Mouse (Mus musculus) limb, embryonic 10.5 days (tissue): ENCODE measurements at regions not wholly inside any gene's neighbourhood (a gene's known extent, or its start where the extent isn't known, plus 50 kb on each side); places are given as distances from the start of the nearest gene placed in this dataset.
A peak's percentile ranks its signal among the peaks of the same experiment; 100 is the strongest.
"Not testable (repeated sequence)": the region's sequence is repeated elsewhere in the genome, so short reads cannot be mapped to it uniquely, and the experiment has no call there.

Experiments
- DNase-seq: peaks from one replicate; pipeline ENCODE4 v3.0.0-alpha.2; 2017; ENCODE audit warnings: low spot score
- H3K27ac ChIP-seq: fragments of 300-500 bp; sonication (generic); 2 replicates; pipeline ENCODE4 v1.5.1; 2016; ENCODE audit warnings: mild to moderate bottlenecking
- H3K27me3 ChIP-seq: fragments of 300-500 bp; sonication (generic); 2 replicates; pipeline ENCODE4 v1.6.1; 2016; ENCODE audit warnings: low read depth, mild to moderate bottlenecking; ENCODE audit not compliant: poor library complexity, severe bottlenecking
- H3K36me3 ChIP-seq: fragments of 300-500 bp; sonication (generic); 2 replicates; pipeline ENCODE4 v1.6.1; 2016; ENCODE audit warnings: mild to moderate bottlenecking, moderate library complexity
- H3K4me1 ChIP-seq: fragments of 300-500 bp; sonication (generic); 2 replicates; pipeline ENCODE4 v1.6.1; 2016
- H3K4me3 ChIP-seq: fragments of 300-500 bp; sonication (generic); 2 replicates; pipeline ENCODE4 v1.5.1; 2016; ENCODE audit warnings: mild to moderate bottlenecking, moderate library complexity
- H3K9me3 ChIP-seq: fragments of 300-500 bp; sonication (generic); replicated peaks from 2 replicates; pipeline ENCODE4 v1.6.1; 2016; ENCODE audit warnings: mild to moderate bottlenecking
- WGBS: fragments of 180-500 bp; shearing (Covaris S2); methylation state at CpG from one replicate; pipeline ENCODE4 v1.1.7; 2016; 5-methylcytosine and 5-hydroxymethylcytosine counted together

GRCm38 (mm10) chr12:113701841-113702240, 158.1 kb downstream of the Adam6a start:
- DNase-seq, H3K4me1 ChIP-seq, H3K27me3 ChIP-seq, H3K36me3 ChIP-seq, H3K27ac ChIP-seq, H3K9me3 ChIP-seq, H3K4me3 ChIP-seq: not testable (repeated sequence)
- 60% methylated on average over 5 of the region's 5 CpGs for WGBS

- DNase-seq, result peak; percentile 28
- not testable (repeated sequence) for H3K27me3 ChIP-seq, H3K4me1 ChIP-seq, H3K36me3 ChIP-seq, H3K27ac ChIP-seq, H3K9me3 ChIP-seq, H3K4me3 ChIP-seq
- 0% methylated on average over 1 of the region's 1 CpGs for WGBS
These were observed 172.7 kb downstream of the Adam6a start for GRCm38 (mm10) chr12:113716406-113716805.

- Histone ChIP-seq H3K9me3 (no peaks in the 10 kb centered on the region; the same call in 1 of the 2 replicates), H3K4me3 (no peak overlapping the region), H3K4me1 (no peaks in the 10 kb centered on the region), H3K36me3 (no peaks in the 10 kb centered on the region), H3K27ac (no peak overlapping the region), H3K27me3 (no peaks in the 10 kb centered on the region)
- WGBS, result 67% methylated on average over 4 of the region's 4 CpGs
- no peak for DNase-seq
These were observed 192.1 kb downstream of the Adam6a start for GRCm38 (mm10) chr12:113735847-113736246.

GRCm38 (mm10) chr12:113746277-113746676, 202.6 kb downstream of the Adam6a start:
- Histone ChIP-seq H3K27me3 (no peaks in the 10 kb centered on the region), H3K9me3 (peaks cover 9% of the 10 kb centered on the region; the same call in 1 of the 2 replicates), H3K27ac (no peak overlapping the region), H3K4me1 (no peaks in the 10 kb centered on the region), H3K36me3 (no peaks in the 10 kb centered on the region), H3K4me3 (no peak overlapping the region)
- 67% methylated on average over 1 of the region's 1 CpGs for WGBS
- no peak for DNase-seq

DNA sequence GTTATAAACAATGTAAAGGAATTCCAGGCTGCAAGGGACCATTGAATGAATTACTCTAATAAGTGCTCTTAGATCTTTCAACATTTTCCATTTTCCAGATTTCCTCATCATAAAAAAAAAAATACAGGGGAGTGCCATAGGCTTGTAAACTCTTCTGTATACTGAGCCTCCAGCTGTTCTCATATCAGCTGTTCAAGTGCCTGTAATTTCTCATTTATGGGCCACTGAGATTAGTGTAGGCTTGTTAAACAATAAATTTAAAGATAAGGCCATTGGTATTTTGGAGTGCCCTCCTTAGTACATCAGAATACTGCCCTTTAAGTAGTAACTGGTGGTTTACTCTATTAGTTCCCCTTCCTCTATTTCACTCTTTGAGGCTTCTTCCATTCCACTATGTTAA, 204.3 kb downstream of the Adam6a start:
- Histone ChIP-seq H3K27me3 (no peaks in the 10 kb centered on the region), H3K27ac (no peak overlapping the region), H3K4me1 (no peaks in the 10 kb centered on the region), H3K36me3 (no peaks in the 10 kb centered on the region), H3K4me3 (no peak overlapping the region), H3K9me3 (peaks cover 9% of the 10 kb centered on the region; the same call in 1 of the 2 replicates)
- DNase-seq, result no peak

- no peaks in the 10 kb centered on the region for H3K36me3 ChIP-seq
- H3K4me1 ChIP-seq, result no peaks in the 10 kb centered on the region
- 0 out of 2 replicates have a peak, but pooled peaks cover 3% of the 10 kb centered on the region for H3K9me3 ChIP-seq
- no peak for DNase-seq
- no peaks in the 10 kb centered on the region for H3K27me3 ChIP-seq
- H3K4me3 ChIP-seq, result no peak overlapping the region
- no peak overlapping the region for H3K27ac ChIP-seq
- WGBS, result 75% methylated on average over 1 of the region's 1 CpGs
These were observed 225.9 kb downstream of the Adam6a start for GRCm38 (mm10) chr12:113769587-113769986.

DNA sequence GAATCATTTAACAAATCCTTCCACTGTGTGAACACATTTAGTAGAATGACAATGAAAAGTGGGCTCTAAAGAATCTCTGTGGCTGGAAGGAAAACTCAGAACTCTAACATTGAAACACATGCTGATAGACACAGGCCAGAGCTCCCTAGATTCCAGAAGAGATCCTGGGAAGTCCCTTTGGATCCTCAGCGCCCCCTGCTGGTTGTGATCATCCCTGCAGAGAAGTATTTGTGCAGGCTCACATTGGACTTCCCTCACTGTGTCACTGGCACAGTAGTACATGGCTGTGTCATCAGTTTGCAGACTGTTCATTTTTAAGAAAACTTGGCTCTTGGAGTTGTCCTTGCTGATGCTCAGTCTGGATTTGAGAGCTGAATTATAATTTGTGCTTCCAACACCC, 252.2 kb downstream of the Adam6a start:
- H3K4me3 ChIP-seq, H3K27ac ChIP-seq, H3K9me3 ChIP-seq, H3K27me3 ChIP-seq, H3K36me3 ChIP-seq, H3K4me1 ChIP-seq: not testable (repeated sequence)
- WGBS, result 0% methylated on average over 1 of the region's 1 CpGs
- DNase-seq, result peak; percentile 39

DNA sequence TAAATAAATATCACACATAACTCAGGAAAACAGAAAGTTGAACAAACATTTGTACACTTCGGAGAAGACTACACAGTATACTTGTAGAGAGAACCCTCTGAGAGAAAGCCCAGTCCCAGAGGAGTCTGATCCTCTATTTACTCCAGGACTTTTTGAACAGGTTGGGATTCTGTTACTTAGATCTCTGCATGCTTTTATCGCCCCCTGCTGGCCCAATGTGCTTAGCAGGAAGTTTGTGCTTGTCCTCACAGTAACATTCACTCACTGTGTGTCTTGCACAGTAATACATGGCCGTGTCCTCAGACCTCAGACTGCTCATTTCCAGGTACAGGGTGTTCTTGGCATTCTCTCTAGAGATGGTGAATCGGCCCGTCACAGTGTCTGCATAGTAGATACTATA, 282.7 kb downstream of the Adam6a start:
- WGBS, result 64% methylated on average over 5 of the region's 5 CpGs
- Histone ChIP-seq H3K27me3 (no peaks in the 10 kb centered on the region), H3K4me1 (no peaks in the 10 kb centered on the region), H3K4me3 (no peak overlapping the region), H3K27ac (no peak overlapping the region), H3K36me3 (no peaks in the 10 kb centered on the region), H3K9me3 (no peaks in the 10 kb centered on the region; the same call in 1 of the 2 replicates)
- no peak for DNase-seq

GRCm38 (mm10) chr12:113858893-113859292, 315.2 kb downstream of the Adam6a start:
- Histone ChIP-seq H3K27me3 (no peaks in the 10 kb centered on the region), H3K27ac (no peak overlapping the region), H3K36me3 (no peaks in the 10 kb centered on the region), H3K4me3 (no peak overlapping the region), H3K4me1 (no peaks in the 10 kb centered on the region), H3K9me3 (no peaks in the 10 kb centered on the region)
- WGBS, result 47% methylated on average over 4 of the region's 4 CpGs
- peak; percentile 36 for DNase-seq

GRCm38 (mm10) chr12:113878826-113879225, 335.1 kb downstream of the Adam6a start:
- H3K27me3 ChIP-seq, result no peaks in the 10 kb centered on the region
- WGBS, result 34% methylated on average over 2 of the region's 2 CpGs
- DNase-seq, result no peak

GRCm38 (mm10) chr12:113896152-113896551, 352.4 kb downstream of the Adam6a start:
- Histone ChIP-seq H3K4me3 (no peak overlapping the region), H3K4me1 (no peaks in the 10 kb centered on the region), H3K27ac (no peak overlapping the region), H3K27me3 (no peaks in the 10 kb centered on the region), H3K36me3 (no peaks in the 10 kb centered on the region), H3K9me3 (no peaks in the 10 kb centered on the region)
- DNase-seq, result no peak
- WGBS, result 44% methylated on average over 4 of the region's 4 CpGs

More at GRCm38 (mm10) chr12:113878826-113879225, 335.1 kb downstream of the Adam6a start:
- Histone ChIP-seq H3K4me3 (no peak overlapping the region), H3K27ac (no peak overlapping the region), H3K4me1 (no peaks in the 10 kb centered on the region), H3K9me3 (no peaks in the 10 kb centered on the region), H3K36me3 (no peaks in the 10 kb centered on the region)

DNA sequence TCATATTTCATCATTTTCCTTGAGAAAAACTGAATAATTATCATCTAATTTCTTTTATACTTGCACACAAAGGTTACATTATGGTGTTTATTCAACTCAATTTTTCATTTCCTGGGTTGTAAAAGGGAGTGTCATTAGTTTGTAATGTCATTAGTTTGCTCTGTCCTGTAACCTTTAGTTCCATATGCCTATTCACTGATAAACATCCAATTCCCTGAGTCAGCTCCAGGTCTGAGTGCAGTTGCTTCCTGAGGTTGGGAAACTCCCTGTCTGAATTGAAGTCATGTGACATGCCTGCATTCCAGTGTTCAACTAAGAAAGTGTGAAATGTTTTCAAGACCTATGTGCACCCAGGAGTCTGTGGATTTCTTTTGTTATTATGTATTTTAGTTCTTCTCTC, 362.8 kb downstream of the Adam6a start:
- no peaks in the 10 kb centered on the region for H3K9me3 ChIP-seq
- no peak for DNase-seq
- H3K4me3 ChIP-seq, result no peak overlapping the region
- no peaks in the 10 kb centered on the region for H3K4me1 ChIP-seq
- H3K36me3 ChIP-seq, result no peaks in the 10 kb centered on the region
- no peak overlapping the region for H3K27ac ChIP-seq
- H3K27me3 ChIP-seq, result no peaks in the 10 kb centered on the region

- Histone ChIP-seq H3K4me1 (no peaks in the 10 kb centered on the region), H3K9me3 (no peaks in the 10 kb centered on the region), H3K27ac (no peak overlapping the region), H3K27me3 (no peaks in the 10 kb centered on the region), H3K36me3 (no peaks in the 10 kb centered on the region), H3K4me3 (no peak overlapping the region)
- 79% methylated on average over 1 of the region's 1 CpGs for WGBS
- no peak for DNase-seq
These were observed 364.0 kb downstream of the Adam6a start for GRCm38 (mm10) chr12:113907751-113908150.

DNA sequence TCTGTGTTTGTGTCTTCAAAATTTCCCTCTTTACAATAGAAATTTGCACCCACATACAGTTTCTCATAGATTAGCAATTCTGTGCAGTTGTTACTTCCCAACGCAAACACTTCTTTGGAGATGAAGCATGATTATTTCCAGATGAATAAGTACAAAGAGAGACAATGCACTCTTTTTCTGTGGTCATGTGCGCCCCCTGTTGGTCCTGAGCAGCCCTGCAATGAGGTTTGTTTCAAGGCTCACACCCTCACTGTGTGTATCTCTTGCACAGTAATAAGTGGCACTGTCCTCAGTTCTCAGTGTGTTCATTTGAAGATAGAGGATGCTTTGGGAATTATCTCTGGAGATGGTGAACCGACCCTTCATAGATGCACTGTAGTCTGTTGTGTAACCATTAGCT, 368.1 kb downstream of the Adam6a start:
- H3K4me1 ChIP-seq, result no peaks in the 10 kb centered on the region
- no peak overlapping the region for H3K4me3 ChIP-seq
- 35% methylated on average over 3 of the region's 3 CpGs for WGBS
- H3K27me3 ChIP-seq, result no peaks in the 10 kb centered on the region
- H3K9me3 ChIP-seq, result no peaks in the 10 kb centered on the region
- no peak for DNase-seq
- H3K36me3 ChIP-seq, result no peaks in the 10 kb centered on the region
- no peak overlapping the region for H3K27ac ChIP-seq
